Mouse (Mus musculus) ES-Bruce4 (cell line): ENCODE measurements at regions not wholly inside any gene's neighbourhood (a gene's known extent, or its start where the extent isn't known, plus 50 kb on each side); places are given as distances from the start of the nearest gene placed in this dataset.

Experiments used
- H3K27ac ChIP-seq: 2 replicates; pipeline ENCODE4 v1.5.1; 2012; ENCODE audit warnings: low read length, inconsistent platforms; ENCODE audit not compliant: insufficient read depth
- H3K27me3 ChIP-seq: 2 replicates; pipeline ENCODE4 v1.6.1; 2012; ENCODE audit warnings: mild to moderate bottlenecking, low read length, inconsistent platforms; ENCODE audit not compliant: control insufficient read depth, poor library complexity, insufficient read depth, severe bottlenecking
- H3K36me3 ChIP-seq: 2 replicates; pipeline ENCODE4 v1.6.1; 2012; ENCODE audit warnings: inconsistent platforms, mild to moderate bottlenecking, low read length, moderate library complexity; ENCODE audit not compliant: control insufficient read depth, poor library complexity, insufficient read depth, severe bottlenecking
- H3K4me1 ChIP-seq: one replicate; pipeline ENCODE4 v1.8.1; 2011; ENCODE audit warnings: low read length; ENCODE audit not compliant: control insufficient read depth, insufficient read depth
- H3K4me3 ChIP-seq: 2 replicates; pipeline ENCODE4 v1.5.1; 2011; ENCODE audit warnings: low read depth, mild to moderate bottlenecking, low read length
- H3K9ac ChIP-seq: 2 replicates; pipeline ENCODE4 v1.6.1; 2012; ENCODE audit warnings: low read depth, mild to moderate bottlenecking, inconsistent platforms; ENCODE audit not compliant: poor library complexity, severe bottlenecking
- H3K9me3 ChIP-seq: replicated peaks from 2 replicates; pipeline ENCODE4 v1.6.1; 2012; ENCODE audit warnings: mild to moderate bottlenecking, low read length, inconsistent platforms; ENCODE audit not compliant: control insufficient read depth, poor library complexity, insufficient read depth, severe bottlenecking
- CTCF ChIP-seq: IDR thresholded peaks from one replicate; pipeline ENCODE4 v1.8.1; 2011; ENCODE audit warnings: low read depth, low read length
- EP300 ChIP-seq: IDR thresholded peaks from 2 replicates; pipeline ENCODE4 v1.6.1; 2011; ENCODE audit warnings: low read depth, low read length; ENCODE audit not compliant: insufficient read depth
- POLR2A ChIP-seq: IDR thresholded peaks from one replicate; pipeline ENCODE4 v1.8.1; 2011; ENCODE audit warnings: low read length; ENCODE audit not compliant: insufficient read depth

DNA sequence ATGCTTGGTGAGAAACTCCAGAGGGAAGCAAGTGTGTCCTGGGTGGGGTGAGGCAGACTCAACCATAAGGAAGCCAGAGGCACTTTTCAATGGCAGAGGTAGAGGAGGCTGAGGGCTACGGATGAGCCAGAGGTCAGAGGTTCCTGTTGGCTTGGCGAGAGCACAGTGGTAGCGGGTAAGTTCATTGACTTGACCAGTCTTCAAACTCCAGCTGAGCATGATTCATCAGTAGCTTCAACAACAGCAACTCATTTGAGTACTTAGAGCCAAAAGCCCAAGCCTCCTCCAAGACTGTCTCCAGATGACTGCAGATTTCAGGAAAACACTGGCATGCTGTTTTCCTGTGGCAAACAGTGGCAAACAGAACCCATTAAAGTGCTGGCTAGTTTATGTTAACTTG is 65.8 kb upstream of the Tspan2 start:
- H3K36me3 ChIP-seq, result no peaks in the 10 kb centered on the region
- no peak overlapping the region for H3K4me3 ChIP-seq
- H3K4me1 ChIP-seq, result no peaks in the 10 kb centered on the region
- H3K9ac ChIP-seq, result no peak overlapping the region
- H3K27me3 ChIP-seq, result no peaks in the 10 kb centered on the region
- no peak overlapping the region for H3K27ac ChIP-seq
- TF ChIP-seq POLR2A (no peak), EP300 (no peak)
- H3K9me3 ChIP-seq, result no peaks in the 10 kb centered on the region

DNA sequence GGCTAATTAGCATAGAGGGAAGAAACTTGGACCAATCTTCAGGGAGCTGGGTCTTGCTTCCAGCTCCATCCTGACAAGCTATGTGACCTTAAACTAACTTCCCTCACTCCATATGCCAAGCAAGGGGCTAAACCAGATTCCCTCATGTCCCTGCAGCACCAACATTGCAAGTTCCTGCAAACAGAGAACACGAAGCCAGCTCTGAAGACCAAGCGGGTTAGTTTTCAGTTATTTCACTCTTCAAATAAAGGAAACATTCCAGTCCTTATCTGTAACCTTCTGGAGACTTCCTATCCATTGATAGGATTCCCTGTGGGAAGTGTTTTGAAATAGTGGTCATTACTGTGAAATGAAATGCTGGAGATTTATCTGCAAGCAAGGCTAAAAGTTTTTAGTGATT is 64.4 kb upstream of the Tspan2 start:
- no peak for TF ChIP-seq POLR2A
- no peak for TF ChIP-seq EP300
- TF ChIP-seq CTCF, result no peak
- H3K27me3 ChIP-seq, result no peaks in the 10 kb centered on the region
- H3K4me1 ChIP-seq, result no peaks in the 10 kb centered on the region
- no peak overlapping the region for H3K4me3 ChIP-seq
- no peak overlapping the region for H3K9ac ChIP-seq
- no peaks in the 10 kb centered on the region for H3K36me3 ChIP-seq
- H3K27ac ChIP-seq, result no peak overlapping the region
- H3K9me3 ChIP-seq, result no peaks in the 10 kb centered on the region

GRCm38 (mm10) chr3:102670557-102670956 is 63.8 kb upstream of the Tspan2 start:
- H3K9ac ChIP-seq, result no peak overlapping the region
- H3K27ac ChIP-seq, result no peak overlapping the region
- H3K27me3 ChIP-seq, result no peaks in the 10 kb centered on the region
- no peak overlapping the region for H3K4me3 ChIP-seq
- no peaks in the 10 kb centered on the region for H3K36me3 ChIP-seq
- no peak for TF ChIP-seq CTCF
- TF ChIP-seq EP300, result no peak
- no peak for TF ChIP-seq POLR2A
- H3K9me3 ChIP-seq, result no peaks in the 10 kb centered on the region
- H3K4me1 ChIP-seq, result no peaks in the 10 kb centered on the region

GRCm38 (mm10) chr3:102670972-102671371 is 63.4 kb upstream of the Tspan2 start:
- TF ChIP-seq CTCF (no peak), EP300 (no peak), POLR2A (no peak)
- Histone ChIP-seq H3K4me1 (no peaks in the 10 kb centered on the region), H3K9me3 (no peaks in the 10 kb centered on the region), H3K9ac (no peak overlapping the region), H3K36me3 (no peaks in the 10 kb centered on the region), H3K27me3 (no peaks in the 10 kb centered on the region), H3K4me3 (no peak overlapping the region), H3K27ac (no peak overlapping the region)

GRCm38 (mm10) chr3:102673506-102673905 is 60.8 kb upstream of the Tspan2 start:
- Histone ChIP-seq H3K4me1 (no peaks in the 10 kb centered on the region), H3K27me3 (no peaks in the 10 kb centered on the region)
- TF ChIP-seq POLR2A, result no peak
- TF ChIP-seq EP300, result no peak
- no peak for TF ChIP-seq CTCF

DNA sequence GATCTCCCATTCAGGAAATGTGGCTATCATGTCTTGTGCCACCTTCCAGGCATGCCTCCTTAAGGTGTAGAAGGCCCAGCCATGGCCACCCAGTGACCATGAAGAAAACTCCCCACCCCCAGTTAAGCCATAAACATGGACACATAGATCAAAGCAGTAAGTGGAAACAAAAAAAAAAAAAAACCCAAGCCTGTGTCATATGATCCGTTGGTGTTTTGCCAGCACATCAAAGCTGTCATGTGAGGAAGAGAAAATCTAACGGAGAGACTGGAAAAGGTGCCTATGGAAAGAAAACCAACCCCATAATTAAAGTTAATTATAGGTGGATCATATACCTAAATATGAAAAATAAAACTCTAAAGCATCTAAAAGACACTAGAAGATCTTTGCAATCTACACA is 60.3 kb upstream of the Tspan2 start:
- H3K27me3 ChIP-seq, result no peaks in the 10 kb centered on the region
- no peaks in the 10 kb centered on the region for H3K9me3 ChIP-seq
- H3K27ac ChIP-seq, result no peak overlapping the region
- TF ChIP-seq CTCF, result no peak
- no peak for TF ChIP-seq POLR2A
- no peak for TF ChIP-seq EP300
- no peak overlapping the region for H3K4me3 ChIP-seq
- H3K9ac ChIP-seq, result no peak overlapping the region
- no peaks in the 10 kb centered on the region for H3K4me1 ChIP-seq
- no peaks in the 10 kb centered on the region for H3K36me3 ChIP-seq

More at GRCm38 (mm10) chr3:102673506-102673905, 60.8 kb upstream of the Tspan2 start:
- Histone ChIP-seq H3K36me3 (no peaks in the 10 kb centered on the region), H3K27ac (no peak overlapping the region), H3K9ac (no peak overlapping the region), H3K4me3 (no peak overlapping the region), H3K9me3 (no peaks in the 10 kb centered on the region)
